Mouse (Mus musculus): Measurements from ENCODE around the gene Arid3c. TPM values are rescaled to one million over a fixed set of nuclear protein-coding genes. Genes with fewer than 3 reads are reported as not detected.
A peak's percentile ranks its signal among the peaks of the same experiment; 100 is the strongest.

Gene Arid3c
- polyA plus RNA-seq, 1 experiment from 2014 or later = not detected

DNA sequence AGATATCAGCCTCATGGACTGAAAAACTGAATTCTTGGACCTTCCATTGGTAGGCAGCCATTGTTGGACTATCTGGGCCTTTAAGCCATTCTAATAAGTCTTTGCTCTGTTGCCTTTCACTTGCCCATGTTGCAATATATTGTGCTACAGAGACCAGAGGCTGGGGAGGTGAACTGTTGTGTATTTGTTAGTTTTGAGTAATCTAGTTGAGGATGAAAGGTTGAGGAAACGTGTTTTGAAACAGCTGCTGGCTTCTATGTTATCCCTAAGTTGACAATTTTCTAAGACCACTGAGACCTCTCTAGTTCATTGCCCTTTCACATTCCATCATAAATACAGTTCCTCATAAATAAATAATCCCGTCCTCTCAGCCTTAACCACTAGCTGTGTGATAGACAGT, 13.2 kb upstream of the Arid3c start:
- DNase-seq (no peak), ATAC-seq (ENCODE audit: insufficient read depth) (no peak)
- no peak overlapping the region for H3K27ac ChIP-seq (ENCODE audit: low read depth)
- no peak overlapping the region for H3K9ac ChIP-seq
- no peaks in the 10 kb centered on the region for H3K4me1 ChIP-seq (ENCODE audit: insufficient read depth)
- peaks cover 2% of the 10 kb centered on the region; the same call in 1 of the 2 replicates for H3K36me3 ChIP-seq (ENCODE audit: insufficient read depth)
- H3K4me2 ChIP-seq = no peak overlapping the region
- WGBS = 52% methylated on average over 2 of the region's 2 CpGs
- no peaks in the 10 kb centered on the region for H3K27me3 ChIP-seq (ENCODE audit: insufficient read depth, low read length)
- no peak overlapping the region for H3K4me3 ChIP-seq (ENCODE audit: low read depth, low read length)
- no peak for TF ChIP-seq CTCF (IDR thresholded peaks at IDR 0.05; ENCODE audit: low read depth)
- H3K9me3 ChIP-seq (ENCODE audit: low read depth, low read length) = 0 out of 2 replicates have a peak, but pooled peaks cover 3% of the 10 kb centered on the region

DNA sequence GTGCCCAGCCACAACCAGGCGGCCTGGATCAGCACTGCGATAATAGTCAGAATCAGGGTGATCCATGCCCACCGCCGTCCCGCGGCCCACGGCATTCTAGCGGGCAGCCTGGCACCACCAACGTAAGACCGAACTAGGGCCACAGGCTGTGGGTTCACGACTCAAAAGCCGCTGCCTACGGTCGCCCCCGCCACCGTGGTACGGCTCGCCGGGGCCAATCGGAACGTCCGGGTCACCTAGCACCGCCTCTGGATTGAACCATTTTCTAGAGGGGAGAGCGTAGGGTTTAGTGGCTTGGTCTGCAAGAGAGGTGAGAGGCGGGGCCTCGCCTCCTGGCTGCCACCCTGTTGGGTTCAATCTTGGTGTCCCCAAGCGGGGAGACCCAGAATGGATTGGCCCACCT, 10.2 kb upstream of the Arid3c start:
- WGBS = under 1% methylated on average over 27 of the region's 27 CpGs
- H3K4me3 ChIP-seq (ENCODE audit: low read depth, low read length) = peak overlapping the region; percentile 76
- peak; percentile 98 for DNase-seq
- peak overlapping the region; percentile 84 for H3K27ac ChIP-seq (ENCODE audit: low read depth)
- H3K9ac ChIP-seq = peak overlapping the region; percentile 73
- 0 out of 2 replicates have a peak, but pooled peaks cover under 1% of the 10 kb centered on the region for H3K9me3 ChIP-seq (ENCODE audit: low read depth, low read length)
- peak; percentile 96 for ATAC-seq (ENCODE audit: insufficient read depth)
- peak; percentile 34 for TF ChIP-seq CTCF (IDR thresholded peaks at IDR 0.05; ENCODE audit: low read depth)
- H3K27me3 ChIP-seq (ENCODE audit: insufficient read depth, low read length) = no peaks in the 10 kb centered on the region
- H3K4me1 ChIP-seq (ENCODE audit: insufficient read depth) = no peaks in the 10 kb centered on the region
- H3K36me3 ChIP-seq (ENCODE audit: insufficient read depth) = peaks cover 15% of the 10 kb centered on the region
- peak overlapping the region; percentile 85 for H3K4me2 ChIP-seq

DNA sequence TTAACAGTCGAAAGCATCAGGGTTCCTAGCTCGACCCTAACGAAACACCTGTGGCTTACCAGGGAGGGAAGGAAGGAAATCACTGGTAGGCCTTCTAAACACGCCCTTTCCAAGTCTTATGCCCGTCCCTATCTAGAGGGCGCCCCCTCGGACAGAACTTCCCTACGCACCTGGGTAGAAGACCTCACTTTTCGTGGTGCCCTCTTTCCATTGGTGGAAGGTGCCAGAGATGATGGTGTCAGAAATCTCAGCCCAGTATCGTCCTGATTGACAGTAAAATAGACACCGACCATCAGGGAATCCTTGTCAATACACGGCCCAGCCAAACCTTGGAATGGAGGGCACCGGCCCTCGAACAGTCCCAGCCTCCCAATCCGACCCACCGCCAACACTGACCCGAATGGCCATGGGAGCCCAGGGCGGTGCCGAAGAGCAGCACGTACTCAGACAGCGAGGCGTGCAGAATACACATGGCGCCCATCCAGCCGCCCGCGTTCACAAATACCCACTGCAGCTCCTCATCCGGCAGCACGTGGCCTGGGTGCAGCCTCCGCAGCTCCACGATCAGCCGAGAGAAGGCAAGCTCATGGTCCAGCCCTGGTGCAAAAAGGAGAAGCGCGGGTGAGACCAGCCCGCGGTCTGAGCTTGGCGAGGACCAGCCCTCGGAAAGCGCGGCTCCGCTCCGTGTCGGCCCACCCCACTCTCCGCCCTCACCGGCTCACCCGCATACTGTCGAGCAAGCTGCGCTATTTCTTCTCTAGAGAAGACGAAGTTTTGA, 9.6 kb upstream of the Arid3c start:
- H3K36me3 ChIP-seq (ENCODE audit: insufficient read depth) = peaks cover 15% of the 10 kb centered on the region
- H3K4me3 ChIP-seq (ENCODE audit: low read depth, low read length) = peak overlapping the region; percentile 76
- DNase-seq (peak; percentile 31), ATAC-seq (ENCODE audit: insufficient read depth) (peak; percentile 83)
- H3K9ac ChIP-seq = peak overlapping the region; percentile 73
- H3K27me3 ChIP-seq (ENCODE audit: insufficient read depth, low read length) = no peaks in the 10 kb centered on the region
- no peaks in the 10 kb centered on the region for H3K4me1 ChIP-seq (ENCODE audit: insufficient read depth)
- H3K4me2 ChIP-seq = peak overlapping the region; percentile 85
- peak overlapping the region; percentile 84 for H3K27ac ChIP-seq (ENCODE audit: low read depth)
- H3K9me3 ChIP-seq (ENCODE audit: low read depth, low read length) = no peaks in the 10 kb centered on the region
- 1% methylated on average over 48 of the region's 48 CpGs for WGBS
- peak; percentile 25; the same call in 1 of the 2 replicates for TF ChIP-seq CTCF (IDR thresholded peaks at IDR 0.05; ENCODE audit: low read depth)

DNA sequence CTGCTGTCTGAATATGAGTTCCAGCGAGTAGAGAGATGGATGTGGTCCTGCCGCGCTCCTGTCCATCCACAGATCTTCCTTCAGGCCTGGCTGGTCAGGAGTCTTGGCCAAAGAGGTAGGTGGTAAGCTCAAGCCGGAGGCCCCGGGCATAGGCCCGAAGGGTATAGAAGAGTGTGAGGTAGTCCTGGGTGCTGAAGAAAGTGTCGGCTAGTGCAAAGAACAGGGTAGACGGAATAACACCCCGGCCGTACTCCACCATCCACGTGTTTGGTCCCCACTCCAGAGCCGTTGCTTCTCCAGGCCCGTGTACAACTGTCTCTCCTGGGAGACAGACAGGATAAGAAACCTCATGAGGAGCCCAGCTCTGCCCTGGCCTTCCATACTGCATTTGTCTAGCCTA, 8.3 kb upstream of the Arid3c start:
- Histone ChIP-seq H3K4me2 (no peak overlapping the region), H3K4me1 (ENCODE audit: insufficient read depth) (no peaks in the 10 kb centered on the region), H3K9ac (no peak overlapping the region), H3K4me3 (ENCODE audit: low read depth, low read length) (no peak overlapping the region), H3K9me3 (ENCODE audit: low read depth, low read length) (no peaks in the 10 kb centered on the region), H3K27ac (ENCODE audit: low read depth) (no peak overlapping the region), H3K27me3 (ENCODE audit: insufficient read depth, low read length) (no peaks in the 10 kb centered on the region), H3K36me3 (ENCODE audit: insufficient read depth) (peaks cover 15% of the 10 kb centered on the region)
- ATAC-seq (ENCODE audit: insufficient read depth) = no peak
- TF ChIP-seq CTCF (IDR thresholded peaks at IDR 0.05; ENCODE audit: low read depth) = no peak
- no peak for DNase-seq
- 88% methylated on average over 13 of the region's 13 CpGs for WGBS

DNA sequence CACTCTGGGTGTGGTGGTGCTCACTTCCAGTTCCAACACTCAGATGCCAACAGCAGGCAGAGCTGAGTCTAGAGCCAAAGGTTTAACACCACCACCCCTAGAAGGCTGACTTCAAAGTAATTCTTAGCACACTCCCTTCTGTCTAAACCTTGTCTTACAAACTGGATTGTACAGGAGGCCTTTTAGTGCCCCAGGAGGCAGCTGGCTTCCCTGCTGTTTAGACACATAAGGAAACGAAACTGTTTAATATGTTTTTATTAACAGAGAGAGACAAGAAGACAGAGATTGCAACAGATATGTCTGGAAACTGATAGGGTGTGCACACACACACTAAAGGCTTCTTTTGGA, 7.3 kb upstream of the Arid3c start:
- Histone ChIP-seq H3K9ac (no peak overlapping the region), H3K4me3 (ENCODE audit: low read depth, low read length) (no peak overlapping the region), H3K27me3 (ENCODE audit: insufficient read depth, low read length) (0 out of 2 replicates have a peak, but pooled peaks cover 5% of the 10 kb centered on the region), H3K27ac (ENCODE audit: low read depth) (no peak overlapping the region), H3K4me1 (ENCODE audit: insufficient read depth) (no peaks in the 10 kb centered on the region), H3K4me2 (no peak overlapping the region), H3K36me3 (ENCODE audit: insufficient read depth) (peaks cover 15% of the 10 kb centered on the region), H3K9me3 (ENCODE audit: low read depth, low read length) (no peaks in the 10 kb centered on the region)
- 52% methylated on average over 1 of the region's 1 CpGs for WGBS
- ATAC-seq (ENCODE audit: insufficient read depth) (no peak), DNase-seq (no peak)
- no peak for TF ChIP-seq CTCF (IDR thresholded peaks at IDR 0.05; ENCODE audit: low read depth)

DNA sequence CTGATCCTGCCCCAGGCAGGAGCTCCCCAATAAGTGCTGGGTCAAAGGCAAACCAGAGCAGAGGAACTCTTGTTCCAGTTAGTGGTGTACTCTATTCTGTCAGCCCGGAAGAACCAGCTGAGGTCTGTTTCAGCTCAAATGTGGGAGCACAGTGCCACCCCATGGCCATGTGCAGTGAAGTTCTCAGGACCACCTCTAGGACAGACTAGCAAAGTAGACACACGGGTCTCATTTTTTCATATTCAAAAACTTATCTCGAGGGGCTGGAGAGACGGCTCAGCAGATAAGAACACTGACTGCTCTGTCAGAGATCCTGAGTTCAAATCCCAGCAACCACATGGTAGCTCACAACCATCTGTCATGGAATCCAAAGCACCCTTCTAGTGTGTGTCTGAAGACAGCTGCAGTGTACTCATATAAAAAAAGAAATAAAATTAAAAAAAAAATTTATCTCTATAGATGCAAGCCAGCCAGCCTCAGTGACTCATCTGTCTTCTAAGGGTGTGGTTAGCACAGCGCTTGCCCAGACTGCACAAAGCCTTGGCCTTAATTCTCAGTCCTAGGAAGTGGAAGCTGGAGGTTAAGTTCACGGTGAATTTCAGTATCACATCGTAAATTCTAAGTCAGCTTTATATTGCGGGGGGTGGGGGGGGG, 6.8 kb upstream of the Arid3c start:
- peaks cover 10% of the 10 kb centered on the region; the same call in 1 of the 2 replicates for H3K27me3 ChIP-seq (ENCODE audit: insufficient read depth, low read length)
- H3K4me1 ChIP-seq (ENCODE audit: insufficient read depth) = no peaks in the 10 kb centered on the region
- H3K9ac ChIP-seq = no peak overlapping the region
- no peak overlapping the region for H3K4me3 ChIP-seq (ENCODE audit: low read depth, low read length)
- DNase-seq (peak; percentile 88), ATAC-seq (ENCODE audit: insufficient read depth) (0 out of 2 replicates have a peak, but pooled peaks have one; percentile 45)
- H3K36me3 ChIP-seq (ENCODE audit: insufficient read depth) = peaks cover 15% of the 10 kb centered on the region
- TF ChIP-seq CTCF (IDR thresholded peaks at IDR 0.05; ENCODE audit: low read depth) = peak; percentile 88
- H3K27ac ChIP-seq (ENCODE audit: low read depth) = no peak overlapping the region
- H3K4me2 ChIP-seq = no peak overlapping the region
- H3K9me3 ChIP-seq (ENCODE audit: low read depth, low read length) = no peaks in the 10 kb centered on the region
- WGBS = 32% methylated on average over 8 of the region's 8 CpGs

Data from lung, embryonic 14.5 days (tissue).